Mouse (Mus musculus): ENCODE data around the gene H13.

- no peak for TF ChIP-seq CTCF (IDR thresholded peaks at IDR 0.05; ENCODE audit: low read depth)
- no peak for TF ChIP-seq EP300 (IDR thresholded peaks at IDR 0.05; ENCODE audit: low read depth)
Observed at GRCm38 (mm10) chr2:152740490-152740889, 71.2 kb downstream of the H13 start.

Measured in liver, embryonic 14.5 days (tissue).